Comparison of ENCODE assay signal across 9 mouse cellular contexts in the genomic region with DNA sequence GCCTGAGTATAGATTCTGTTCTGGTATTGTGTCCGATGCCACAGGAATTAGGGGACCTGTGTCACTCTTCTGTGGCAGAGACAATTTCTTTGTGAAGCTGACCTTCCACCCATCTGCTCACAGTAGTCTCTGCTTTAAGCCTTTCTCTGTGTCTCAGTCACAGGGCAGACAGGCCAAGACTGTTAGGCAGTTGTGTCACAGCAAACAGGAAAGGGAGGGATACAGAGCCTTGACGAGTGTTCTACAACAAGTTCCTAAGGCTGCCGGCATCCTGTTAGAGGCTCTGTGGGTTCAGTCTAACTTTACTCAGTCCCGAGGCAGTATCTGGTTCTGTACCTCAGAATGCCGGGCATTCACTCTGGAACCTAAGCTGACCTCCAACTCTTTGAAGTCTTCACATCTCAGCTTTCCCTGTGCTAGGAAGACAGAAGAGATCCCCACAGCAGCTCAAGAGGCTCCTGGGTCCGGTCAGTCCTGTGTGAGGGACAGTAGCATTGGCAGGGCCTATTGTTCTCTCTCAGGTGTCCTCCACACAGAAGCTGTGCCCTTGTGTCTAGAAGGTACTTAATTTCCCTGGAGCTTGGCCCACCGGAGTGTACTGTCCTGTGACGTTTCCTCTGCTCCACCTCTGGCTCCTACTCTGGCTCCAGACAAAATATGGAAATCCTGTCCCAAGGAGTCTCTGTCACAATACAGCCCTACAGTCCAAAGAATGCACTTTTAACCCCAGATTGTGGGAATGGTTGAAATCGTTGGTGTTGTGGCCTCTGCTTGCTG.
A peak's percentile ranks its signal among the peaks of the same experiment; 100 is the strongest.
DNase-seq lines count a peak whose midpoint lies in the region; ATAC-seq lines count a peak whose summit lies in the region.
"Had no signal": no experiment of that assay in that cellular context is flagged by ENCODE, and none has a peak within 500 bp of the region (broad histone marks: within the 10 kb centered on the region; RNA-seq: fewer than 3 reads in every experiment).

No protein-coding gene starts in this region.

- H3K36me3 ChIP-seq in lung, embryonic 15.5 days, result no peaks in the 10 kb centered on the region
- H3K36me3 ChIP-seq in heart, embryonic 12.5 days, result no peaks in the 10 kb centered on the region
- no peaks in the 10 kb centered on the region for H3K36me3 ChIP-seq in kidney, embryonic 14.5 days (ENCODE audit: control insufficient read depth, insufficient read depth, low read length)
- H3K36me3 ChIP-seq in neural tube, embryonic 15.5 days, result no peaks in the 10 kb centered on the region
- H3K36me3 ChIP-seq in liver, embryonic 12.5 days, result no peaks in the 10 kb centered on the region
- H3K36me3 ChIP-seq: liver, embryonic 15.5 days had no signal

- no peak for ATAC-seq in lung, embryonic 15.5 days (ENCODE audit: borderline replicate concordance, extremely low read depth, low FRiP score, low TSS enrichment)
- no peak for ATAC-seq in heart, embryonic 12.5 days (ENCODE audit: insufficient number of reproducible peaks, low FRiP score)
- ATAC-seq in kidney, embryonic 14.5 days (ENCODE audit: low FRiP score, low TSS enrichment), result no peak
- no peak for ATAC-seq in neural tube, embryonic 15.5 days (ENCODE audit: low FRiP score)
- no peak for ATAC-seq in liver, embryonic 12.5 days

- no peak for DNase-seq in lung, postnatal 14 days
- DNase-seq in left cerebral cortex, postnatal 4 days, result no peak
- DNase-seq: adrenal gland, postnatal 14 days had no signal

- no peaks in the 10 kb centered on the region for H3K9me3 ChIP-seq in lung, embryonic 15.5 days
- H3K9me3 ChIP-seq in heart, embryonic 12.5 days (replicated peaks), result no peaks in the 10 kb centered on the region
- no peaks in the 10 kb centered on the region for H3K9me3 ChIP-seq in kidney, embryonic 14.5 days (ENCODE audit: control insufficient read depth, low read length)
- no peaks in the 10 kb centered on the region for H3K9me3 ChIP-seq in neural tube, embryonic 15.5 days (replicated peaks)
- H3K9me3 ChIP-seq in liver, embryonic 12.5 days (replicated peaks), result no peaks in the 10 kb centered on the region
- H3K9me3 ChIP-seq: liver, embryonic 15.5 days had no signal

- 45% methylated on average over 9 of the region's 9 CpGs for WGBS in lung, embryonic 15.5 days
- WGBS in heart, embryonic 12.5 days, result 50% methylated on average over 9 of the region's 9 CpGs
- WGBS in kidney, embryonic 14.5 days, result 61% methylated on average over 9 of the region's 9 CpGs
- WGBS in neural tube, embryonic 15.5 days, result 84% methylated on average over 9 of the region's 9 CpGs
- 51% methylated on average over 9 of the region's 9 CpGs for WGBS in liver, embryonic 12.5 days (ENCODE audit: insufficient replicate concordance)

- H3K9ac ChIP-seq in lung, embryonic 15.5 days, result no peak overlapping the region
- no peak overlapping the region for H3K9ac ChIP-seq in heart, embryonic 12.5 days
- no peak overlapping the region for H3K9ac ChIP-seq in kidney, embryonic 14.5 days (ENCODE audit: low read depth, low read length)
- no peak overlapping the region for H3K9ac ChIP-seq in neural tube, embryonic 15.5 days (replicated peaks)
- no peak overlapping the region for H3K9ac ChIP-seq in liver, embryonic 12.5 days
- H3K9ac ChIP-seq: liver, embryonic 15.5 days had no signal

- H3K4me1 ChIP-seq in lung, embryonic 15.5 days, result peaks cover 17% of the 10 kb centered on the region
- H3K4me1 ChIP-seq in heart, embryonic 12.5 days (replicated peaks), result peaks cover 62% of the 10 kb centered on the region
- peaks cover 44% of the 10 kb centered on the region for H3K4me1 ChIP-seq in kidney, embryonic 14.5 days (ENCODE audit: control insufficient read depth, insufficient read depth, low read length)
- peaks cover 24% of the 10 kb centered on the region for H3K4me1 ChIP-seq in neural tube, embryonic 15.5 days
- H3K4me1 ChIP-seq in liver, embryonic 12.5 days, result 0 out of 2 replicates have a peak, but pooled peaks cover 5% of the 10 kb centered on the region
- H3K4me1 ChIP-seq: liver, embryonic 15.5 days had no signal

- H3K4me2 ChIP-seq in lung, embryonic 15.5 days, result no peak overlapping the region
- no peak overlapping the region for H3K4me2 ChIP-seq in heart, embryonic 12.5 days
- H3K4me2 ChIP-seq in kidney, embryonic 14.5 days (replicated peaks; ENCODE audit: low read depth, low read length), result no peak overlapping the region
- H3K4me2 ChIP-seq in neural tube, embryonic 15.5 days, result no peak overlapping the region
- H3K4me2 ChIP-seq in liver, embryonic 12.5 days, result no peak overlapping the region
- H3K4me2 ChIP-seq: liver, embryonic 15.5 days had no signal

- H3K4me3 ChIP-seq in lung, embryonic 15.5 days, result no peak overlapping the region
- no peak overlapping the region for H3K4me3 ChIP-seq in heart, embryonic 12.5 days
- H3K4me3 ChIP-seq in kidney, embryonic 14.5 days (ENCODE audit: low read length), result no peak overlapping the region
- H3K4me3 ChIP-seq in neural tube, embryonic 15.5 days (replicated peaks), result no peak overlapping the region
- no peak overlapping the region for H3K4me3 ChIP-seq in liver, embryonic 12.5 days
- H3K4me3 ChIP-seq: liver, embryonic 15.5 days had no signal

- intact Hi-C loops in left cerebral cortex, postnatal 4 days (cut with DNase I), result no loop called here

- H3K27me3 ChIP-seq in lung, embryonic 15.5 days, result no peaks in the 10 kb centered on the region
- no peaks in the 10 kb centered on the region for H3K27me3 ChIP-seq in heart, embryonic 12.5 days (replicated peaks)
- no peaks in the 10 kb centered on the region; the same call in 1 of the 2 replicates for H3K27me3 ChIP-seq in kidney, embryonic 14.5 days (ENCODE audit: control insufficient read depth, insufficient read depth, low read length)
- peaks cover 6% of the 10 kb centered on the region for H3K27me3 ChIP-seq in neural tube, embryonic 15.5 days (replicated peaks)
- H3K27me3 ChIP-seq in liver, embryonic 12.5 days (replicated peaks), result peaks cover 6% of the 10 kb centered on the region; the same call in 1 of the 2 replicates
- H3K27me3 ChIP-seq: liver, embryonic 15.5 days had no signal

- H3K27ac ChIP-seq in lung, embryonic 15.5 days, result peak overlapping the region; percentile 76
- H3K27ac ChIP-seq in heart, embryonic 12.5 days (ENCODE audit: poor library complexity, severe bottlenecking), result peak overlapping the region; percentile 22
- H3K27ac ChIP-seq in kidney, embryonic 14.5 days (ENCODE audit: low read depth, low read length), result peak overlapping the region; percentile 57; the same call in 1 of the 2 replicates
- H3K27ac ChIP-seq in neural tube, embryonic 15.5 days (replicated peaks), result peak overlapping the region; percentile 13; the same call in 1 of the 2 replicates
- H3K27ac ChIP-seq in liver, embryonic 12.5 days, result no peak overlapping the region
- H3K27ac ChIP-seq: liver, embryonic 15.5 days had no signal
